Mouse (Mus musculus): ENCODE results near the gene Prrg3. TPM values are rescaled to one million over a fixed set of nuclear protein-coding genes. Genes with fewer than 3 reads are reported as not detected.

Gene Prrg3
- polyA plus RNA-seq, 1 experiment, result not detected

DNA sequence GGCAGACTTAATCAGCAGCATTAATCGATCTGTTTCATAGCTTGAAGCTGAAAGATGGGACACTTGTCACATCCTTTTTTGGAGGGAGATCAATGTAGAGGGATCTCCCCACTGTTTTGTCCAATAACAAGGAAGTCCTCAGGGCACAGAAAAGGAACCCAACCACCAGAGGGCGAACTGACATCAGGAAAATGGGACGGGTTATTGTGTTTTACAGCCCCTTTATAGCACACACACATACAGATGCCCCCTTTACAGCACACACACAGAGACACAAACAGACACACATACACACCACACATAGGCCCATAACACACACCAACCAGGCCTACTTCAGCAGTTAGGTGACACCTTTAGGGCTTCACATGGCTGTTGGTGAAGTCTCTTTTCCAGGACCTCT, 50.4 kb downstream of the Prrg3 start:
- TF ChIP-seq GATA1 (IDR thresholded peaks at IDR 0.05; ENCODE audit: low read length), result no peak

DNA sequence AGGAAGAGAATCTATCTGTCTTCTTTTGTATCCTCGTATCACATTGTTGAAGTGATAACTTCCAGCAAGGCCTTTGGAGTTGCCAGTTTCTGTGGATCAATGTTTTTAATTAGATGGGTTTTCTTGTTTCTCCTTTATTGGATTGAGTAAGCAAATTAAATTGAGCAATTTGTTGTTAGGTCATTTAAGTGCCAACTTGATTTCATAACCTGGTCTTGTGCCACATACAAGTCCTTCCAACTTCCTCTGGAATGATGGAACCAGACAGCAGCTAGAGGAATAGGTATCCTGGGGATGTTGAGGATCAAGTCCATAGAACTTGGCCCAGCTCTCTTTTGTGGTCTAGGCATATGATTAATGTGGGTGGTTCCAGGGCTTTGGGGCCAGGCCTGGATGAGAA, 59.8 kb downstream of the Prrg3 start:
- TF ChIP-seq GATA1 (IDR thresholded peaks at IDR 0.05; ENCODE audit: low read length), result no peak

Other genes starting within 250 kb of the Prrg3 start
- 7.3 and 8.0 TPM in 2 replicates for gene Vma21, start 146.7 kb upstream of the Prrg3 start, polyA plus RNA-seq (2012)
- gene Gm1141, start 41.6 kb upstream of the Prrg3 start, polyA plus RNA-seq (2012), result not detected in 2 replicates
- gene Fate1, start 10.4 kb downstream of the Prrg3 start, polyA plus RNA-seq (2012), result not detected in 2 replicates
- gene Cnga2, start 29.2 kb downstream of the Prrg3 start, polyA plus RNA-seq (2012), result not detected in 2 replicates